7 mouse cellular contexts compared by ENCODE assay signal in the genomic region with DNA sequence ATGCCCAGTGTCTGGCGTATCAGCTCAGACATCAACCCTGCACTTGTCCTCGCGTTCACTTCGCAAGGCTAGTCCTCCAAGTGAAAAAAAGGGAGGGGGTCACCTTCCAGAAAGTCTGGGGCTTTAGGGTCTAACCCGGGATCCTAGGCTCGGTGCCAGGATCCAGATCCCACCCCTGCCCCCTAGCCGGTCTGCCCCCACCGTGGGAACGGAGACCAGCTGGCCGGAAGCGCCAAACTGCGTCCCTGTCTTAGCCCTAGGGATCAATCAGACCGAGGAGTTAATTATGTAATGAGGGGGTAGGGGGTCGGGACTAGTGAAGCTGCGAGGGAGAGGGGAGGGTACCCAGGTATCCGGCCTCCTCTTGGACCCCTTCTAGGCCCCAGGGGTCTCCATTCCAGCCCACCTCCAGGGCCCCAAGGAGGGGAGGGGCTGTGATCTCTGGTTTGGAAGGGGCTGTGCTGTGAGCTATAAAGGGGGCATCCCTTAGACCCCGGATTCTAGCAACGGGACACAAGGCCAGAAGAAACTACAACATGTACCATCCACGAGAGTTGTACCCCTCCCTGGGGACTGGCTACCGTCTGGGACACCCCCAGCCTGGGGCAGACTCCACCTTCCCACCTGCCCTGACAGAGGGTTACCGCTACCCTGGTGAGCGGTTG. TPM values are rescaled to one million over a fixed set of nuclear protein-coding genes. Genes with fewer than 3 reads are reported as not detected.
A peak's percentile ranks its signal among the peaks of the same experiment; 100 is the strongest.
DNase-seq lines count a peak whose midpoint lies in the region; ATAC-seq and TF ChIP-seq lines count a peak whose summit lies in the region.

A gene (plus strand): TSS at position 513 of the 665 bp plus-strand sequence.

- DNase-seq in lung, postnatal 36 days = no peak
- no peak for DNase-seq in midbrain, postnatal 0 days (ENCODE audit: low spot score)
- DNase-seq in frontal cortex, postnatal 36 days (ENCODE audit: low spot score in 2 of 2) = no peak
- DNase-seq in embryo, embryonic 9.5 days (ENCODE audit: extremely low spot score) = no peak

- no peak within 1 kb of the TSS for H3K27ac ChIP-seq in lung, embryonic 16.5 days (ENCODE audit: low read length)
- H3K27ac ChIP-seq in intestine, embryonic 15.5 days = peak within 1 kb of the TSS; percentile 51
- H3K27ac ChIP-seq in midbrain, postnatal 0 days (ENCODE audit: low read depth, low read length) = peak within 1 kb of the TSS; percentile 85

- peak within 1 kb of the TSS; percentile 93 for H3K4me2 ChIP-seq in lung, embryonic 16.5 days (ENCODE audit: low read depth, low read length)
- peak within 1 kb of the TSS; percentile 85 for H3K4me2 ChIP-seq in intestine, embryonic 15.5 days (replicated peaks)
- peak within 1 kb of the TSS; percentile 93 for H3K4me2 ChIP-seq in midbrain, postnatal 0 days (ENCODE audit: low read depth, low read length, poor library complexity, severe bottlenecking)

- no peaks in the 10 kb centered on the region for H3K9me3 ChIP-seq in lung, embryonic 16.5 days (ENCODE audit: control insufficient read depth, low read length)
- H3K9me3 ChIP-seq in erythroblast, embryonic 14.5 days (ENCODE audit: control insufficient read depth, low read length) = no peaks in the 10 kb centered on the region
- no peaks in the 10 kb centered on the region for H3K9me3 ChIP-seq in intestine, embryonic 15.5 days
- H3K9me3 ChIP-seq in midbrain, postnatal 0 days (ENCODE audit: low read length) = no peaks in the 10 kb centered on the region

- H3K4me1 ChIP-seq in lung, embryonic 16.5 days (replicated peaks; ENCODE audit: control insufficient read depth, insufficient read depth, low read length) = peaks cover 30% of the 10 kb centered on the region
- peaks cover 62% of the 10 kb centered on the region for H3K4me1 ChIP-seq in erythroblast, embryonic 14.5 days (ENCODE audit: control insufficient read depth)
- H3K4me1 ChIP-seq in intestine, embryonic 15.5 days (replicated peaks) = peaks cover 41% of the 10 kb centered on the region
- H3K4me1 ChIP-seq in midbrain, postnatal 0 days (ENCODE audit: insufficient read depth, low read length) = peaks cover 13% of the 10 kb centered on the region

- no peaks in the 10 kb centered on the region for H3K27me3 ChIP-seq in lung, embryonic 16.5 days (ENCODE audit: control insufficient read depth, insufficient read depth, low read depth, low read length)
- no peaks in the 10 kb centered on the region for H3K27me3 ChIP-seq in erythroblast, embryonic 14.5 days (ENCODE audit: control insufficient read depth)
- H3K27me3 ChIP-seq in intestine, embryonic 15.5 days (replicated peaks) = no peaks in the 10 kb centered on the region
- no peaks in the 10 kb centered on the region for H3K27me3 ChIP-seq in midbrain, postnatal 0 days (ENCODE audit: insufficient read depth, low read length)

- H3K4me3 ChIP-seq in lung, embryonic 16.5 days (ENCODE audit: low read length) = peak within 1 kb of the TSS; percentile 52
- H3K4me3 ChIP-seq in erythroblast, embryonic 14.5 days (replicated peaks) = peak within 1 kb of the TSS; percentile 62
- peak within 1 kb of the TSS; percentile 42 for H3K4me3 ChIP-seq in intestine, embryonic 15.5 days (replicated peaks)
- H3K4me3 ChIP-seq in midbrain, postnatal 0 days (ENCODE audit: low read depth, low read length) = peak within 1 kb of the TSS; percentile 41

- peaks cover 28% of the 10 kb centered on the region for H3K36me3 ChIP-seq in lung, embryonic 16.5 days (ENCODE audit: control insufficient read depth, insufficient read depth, low read length)
- H3K36me3 ChIP-seq in erythroblast, embryonic 14.5 days (ENCODE audit: control insufficient read depth) = peaks cover 85% of the 10 kb centered on the region
- H3K36me3 ChIP-seq in intestine, embryonic 15.5 days = peaks cover 20% of the 10 kb centered on the region
- peaks cover 18% of the 10 kb centered on the region for H3K36me3 ChIP-seq in midbrain, postnatal 0 days (ENCODE audit: insufficient read depth, low read length)

- 7% methylated on average over 22 of the region's 22 CpGs for WGBS in lung, embryonic 16.5 days
- 7% methylated on average over 22 of the region's 22 CpGs for WGBS in intestine, embryonic 15.5 days
- 7% methylated on average over 22 of the region's 22 CpGs for WGBS in midbrain, postnatal 0 days

- ATAC-seq in lung, embryonic 16.5 days (ENCODE audit: low read depth) = peak; percentile 1; the same call in 1 of the 2 replicates
- ATAC-seq in intestine, embryonic 15.5 days = peak; percentile 12
- ATAC-seq in midbrain, postnatal 0 days (ENCODE audit: low FRiP score) = no peak; the same call in 1 of the 2 replicates

- H3K9ac ChIP-seq in lung, embryonic 16.5 days (ENCODE audit: low read length) = peak within 1 kb of the TSS; percentile 69
- peak within 1 kb of the TSS; percentile 45 for H3K9ac ChIP-seq in intestine, embryonic 15.5 days
- H3K9ac ChIP-seq in midbrain, postnatal 0 days (replicated peaks; ENCODE audit: low read length, poor library complexity, severe bottlenecking) = peak within 1 kb of the TSS; percentile 66

- TF ChIP-seq CTCF in midbrain, postnatal 0 days (IDR thresholded peaks at IDR 0.05) = no peak

RNA-seq across cellular contexts. Expression of the gene that starts here (rescaled TPM):
- polyA plus RNA-seq in lung, embryonic 16.5 days (2015; fragmentation: Nextera tagmentation; extraction: Ambion mirVana) = 0.25 and 0.68 TPM in 2 replicates
- polyA plus RNA-seq in erythroblast, embryonic 14.5 days (2012) = 3.6 and 4.0 TPM in 2 replicates
- 0.34 and 0.43 TPM in 2 replicates for polyA plus RNA-seq in intestine, embryonic 15.5 days (2015; fragmentation: Nextera tagmentation; extraction: Ambion mirVana)
- 0.16 and 1.1 TPM in 2 replicates for total RNA-seq in midbrain, postnatal 0 days (2014; rRNA removed)
- 0.21 and 0.38 TPM in 2 replicates for polyA plus RNA-seq in midbrain, postnatal 0 days (2015; fragmentation: Nextera tagmentation; extraction: Ambion mirVana)

Comparison
In these comparisons a context has a peak if more than half of its experiments do, and no peak if none do; other contexts are left out.
1. Peak in ATAC-seq, H3K4me3 ChIP-seq, H3K9ac ChIP-seq and H3K4me2 ChIP-seq in lung, embryonic 16.5 days; RNA of the gene not detected or under 1 TPM.
2. Peak in ATAC-seq, H3K4me3 ChIP-seq, H3K27ac ChIP-seq, H3K9ac ChIP-seq and H3K4me2 ChIP-seq in intestine, embryonic 15.5 days; RNA of the gene not detected or under 1 TPM.